Comparison of ENCODE assay signal across 18 mouse cellular contexts in the genomic region with DNA sequence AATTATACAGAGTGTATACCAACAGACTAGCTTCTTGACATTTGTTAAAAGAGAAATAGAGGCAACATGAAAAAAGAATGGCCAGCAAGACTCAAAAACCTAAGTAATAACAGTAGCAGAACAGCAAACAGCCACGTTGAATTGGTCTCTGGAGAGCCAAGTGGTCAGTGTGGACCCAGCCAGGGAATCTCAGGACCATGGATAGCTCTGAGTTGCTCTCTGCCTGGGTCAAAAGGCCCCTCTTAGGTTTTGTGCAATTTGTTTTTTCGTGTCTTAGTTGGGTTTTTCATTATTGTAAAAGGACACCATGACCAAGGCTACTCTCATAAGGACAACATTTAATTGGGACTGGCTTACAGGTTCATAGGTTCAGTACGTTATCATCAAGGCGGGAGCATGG.
DNase-seq lines count a peak whose midpoint lies in the region; TF ChIP-seq lines count a peak whose summit lies in the region.
"Had no signal": no experiment of that assay in that cellular context is flagged by ENCODE, and none has a peak within 500 bp of the region (broad histone marks: within the 10 kb centered on the region; RNA-seq: fewer than 3 reads in every experiment).

No protein-coding gene starts in this region.

- H3K36me3 ChIP-seq in limb, embryonic 10.5 days = no peaks in the 10 kb centered on the region
- H3K36me3 ChIP-seq in heart, adult 2 months (ENCODE audit: control insufficient read depth, insufficient read depth, low read length) = no peaks in the 10 kb centered on the region
- H3K36me3 ChIP-seq: limb, embryonic 12.5 days; neural tube, embryonic 15.5 days had no signal

- no peak for TF ChIP-seq EP300 in heart, adult 2 months (IDR thresholded peaks at IDR 0.05; ENCODE audit: insufficient read depth, low read depth, low read length)

- no peaks in the 10 kb centered on the region for H3K79me2 ChIP-seq in heart, adult 2 months (replicated peaks; ENCODE audit: control insufficient read depth, insufficient read depth, low read length)

- no peak overlapping the region for H3K27ac ChIP-seq in limb, embryonic 10.5 days
- no peak overlapping the region for H3K27ac ChIP-seq in heart, adult 2 months
- H3K27ac ChIP-seq: hindbrain, postnatal 0 days; limb, embryonic 12.5 days; neural tube, embryonic 15.5 days had no signal

- H3K4me1 ChIP-seq in limb, embryonic 10.5 days = no peaks in the 10 kb centered on the region
- no peaks in the 10 kb centered on the region for H3K4me1 ChIP-seq in heart, adult 2 months (ENCODE audit: control insufficient read depth, insufficient read depth, low read length)
- H3K4me1 ChIP-seq: limb, embryonic 12.5 days; neural tube, embryonic 15.5 days had no signal

- H3K4me3 ChIP-seq in limb, embryonic 10.5 days = no peak overlapping the region
- no peak overlapping the region for H3K4me3 ChIP-seq in heart, adult 2 months
- H3K4me3 ChIP-seq: erythroblast, embryonic 14.5 days; limb, embryonic 12.5 days; neural tube, embryonic 15.5 days had no signal

- WGBS in limb, embryonic 10.5 days = 63% methylated on average over 4 of the region's 4 CpGs
- WGBS in heart, adult 2 months = 58% methylated on average over 4 of the region's 4 CpGs

- no peak for TF ChIP-seq POLR2A in heart, adult 2 months (IDR thresholded peaks at IDR 0.05; ENCODE audit: insufficient read depth, low read depth, low read length)

- peak; percentile 46 for DNase-seq in retina, embryonic 14.5 days (ENCODE audit: low spot score)
- DNase-seq in retina, postnatal 1 day = no peak
- peak; percentile 74 for DNase-seq in embryo, embryonic 10.5 days (ENCODE audit: low spot score)
- DNase-seq in limb, embryonic 10.5 days (ENCODE audit: low spot score) = peak; percentile 51
- no peak for DNase-seq in heart, adult 2 months
- DNase-seq in cerebellum, adult 11-12 months = no peak
- DNase-seq in spleen, postnatal 14 days (ENCODE audit: low spot score in 2 of 2) = no peak
- DNase-seq: cerebellum, postnatal 36 days; gastrocnemius, postnatal 25 days; kidney, postnatal 14 days; layer of hippocampus, postnatal 36 days; liver, postnatal 0 days; right cerebral cortex, postnatal 14 days; thymus, adult 18-20 months had no signal

- no peaks in the 10 kb centered on the region for H3K27me3 ChIP-seq in limb, embryonic 10.5 days (ENCODE audit: low read depth, poor library complexity, severe bottlenecking)
- H3K27me3 ChIP-seq in heart, adult 2 months (ENCODE audit: control insufficient read depth, insufficient read depth, low read length) = no peaks in the 10 kb centered on the region
- H3K27me3 ChIP-seq: limb, embryonic 12.5 days; neural tube, embryonic 15.5 days had no signal

- intact Hi-C loops in heart, adult 2 months (cut with DNase I) = no loop called here

- no peak for TF ChIP-seq CTCF in heart, adult 2 months (IDR thresholded peaks at IDR 0.05)

- H3K9ac ChIP-seq in heart, adult 2 months (ENCODE audit: low read depth, low read length) = no peak overlapping the region
- H3K9ac ChIP-seq: limb, embryonic 12.5 days; liver, postnatal 0 days; neural tube, embryonic 15.5 days had no signal

- no peaks in the 10 kb centered on the region for H3K9me3 ChIP-seq in limb, embryonic 10.5 days (replicated peaks)
- H3K9me3 ChIP-seq: limb, embryonic 12.5 days; neural tube, embryonic 15.5 days had no signal

Comparison
In these comparisons a context has a peak if more than half of its experiments do, and no peak if none do; other contexts are left out.
1. DNase-seq: peak in retina, embryonic 14.5 days (single experiment), embryo, embryonic 10.5 days (single experiment) and limb, embryonic 10.5 days (single experiment); none in retina, postnatal 1 day (single experiment), heart, adult 2 months (0 of 2), cerebellum, adult 11-12 months (single experiment) and spleen, postnatal 14 days (0 of 2).